Mouse (Mus musculus) adrenal gland, postnatal 4 days (tissue): ENCODE data around the gene Gtpbp3. TPM values are rescaled to one million over a fixed set of nuclear protein-coding genes. Genes with fewer than 3 reads are reported as not detected.

ENCODE experiments used
- DNase-seq, 2 experiments: peaks; one replicate each; pipeline ENCODE4 v3.0.0; 2021 to 2022; ENCODE audit warnings: low spot score in 2 of 2, mixed read lengths in 2 of 2
- long read RNA-seq, 2 experiments: library from polyadenylated mRNA; stranded (forward); transcript quantifications; one replicate each; pipeline ENCODE4 v2.0.0; 2021
- total RNA-seq, 2 experiments: library from RNA; stranded (reverse); gene quantifications; 2 replicates each; pipeline ENCODE4 v1.2.3; 2021

Gtpbp3 gene
- total RNA-seq, result 10 to 100 TPM; 30.6 to 32.0 TPM
- long read RNA-seq, experiment 1, transcript Gtpbp3-201 (9 exons, 2,800 nt), result major isoform, 7 of 22 reads
- long read RNA-seq, experiment 1, partial matches to known transcripts, result 5 of 22 reads
- long read RNA-seq, experiment 1, other reads (novel, unspliced or antisense), result 8 of 22 reads
- long read RNA-seq, experiment 2, transcript Gtpbp3-201 (9 exons, 2,800 nt), result major isoform, 13 of 38 reads
- long read RNA-seq, experiment 2, transcript Gtpbp3-204 (9 exons, 2,392 nt), result minor isoform, 6 of 38 reads
- long read RNA-seq, experiment 2, partial matches to known transcripts, result 3 of 38 reads
- long read RNA-seq, experiment 2, other reads (novel, unspliced or antisense), result 14 of 38 reads

GRCm38 (mm10) chr8:71487691-71488445, at the start of gene Gtpbp3:
Gene Gtpbp3, plus strand, starts transcription at chr8:71488103.
- peak; percentile 49 to 71 for DNase-seq

DNA sequence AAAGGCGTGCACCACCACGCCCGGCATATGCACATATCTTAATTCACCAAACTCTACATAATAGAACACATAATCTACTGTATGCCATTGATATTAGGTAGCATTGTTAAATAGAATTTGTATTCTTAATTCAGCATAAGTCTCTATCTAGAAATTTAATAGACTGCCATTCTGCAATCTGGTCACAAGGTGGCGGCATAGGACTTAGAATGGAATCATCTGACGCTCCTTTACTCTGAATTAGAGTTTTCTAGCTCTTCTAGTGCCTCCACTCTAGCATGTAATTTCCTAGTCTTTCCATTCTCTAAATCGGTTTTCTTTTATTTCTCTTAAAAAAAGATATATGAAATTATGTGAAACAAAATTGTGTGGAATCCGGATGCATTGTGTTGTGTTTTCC, 46.5 kb upstream of the Gtpbp3 start:
- no peak for DNase-seq

- DNase-seq, result no peak
These were observed 42.8 kb upstream of the Gtpbp3 start for GRCm38 (mm10) chr8:71445096-71445495.

DNA sequence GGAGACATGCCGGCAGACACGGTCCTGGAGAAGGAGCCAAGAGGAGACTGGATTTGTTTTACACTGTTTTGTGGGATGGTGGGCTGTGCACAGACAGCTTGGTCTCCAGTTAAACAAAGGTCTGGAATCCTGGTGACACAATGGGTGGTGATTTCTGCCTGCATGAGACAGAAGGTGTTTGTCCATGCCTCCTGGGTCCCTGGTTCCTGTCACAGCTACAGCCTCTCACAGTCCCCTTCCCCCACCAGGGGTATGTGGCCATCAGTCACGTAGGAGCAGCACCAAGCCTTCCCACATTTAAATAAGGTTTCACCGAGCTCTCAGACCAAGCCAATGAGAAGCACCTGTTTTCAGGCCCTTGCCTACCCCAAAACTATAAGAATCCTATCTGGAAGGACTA, 36.6 kb upstream of the Gtpbp3 start:
- no peak for DNase-seq

GRCm38 (mm10) chr8:71451777-71452176, 36.1 kb upstream of the Gtpbp3 start:
- DNase-seq, result no peak

- DNase-seq, result no peak
These were observed 35.2 kb upstream of the Gtpbp3 start for GRCm38 (mm10) chr8:71452669-71453068.

DNA sequence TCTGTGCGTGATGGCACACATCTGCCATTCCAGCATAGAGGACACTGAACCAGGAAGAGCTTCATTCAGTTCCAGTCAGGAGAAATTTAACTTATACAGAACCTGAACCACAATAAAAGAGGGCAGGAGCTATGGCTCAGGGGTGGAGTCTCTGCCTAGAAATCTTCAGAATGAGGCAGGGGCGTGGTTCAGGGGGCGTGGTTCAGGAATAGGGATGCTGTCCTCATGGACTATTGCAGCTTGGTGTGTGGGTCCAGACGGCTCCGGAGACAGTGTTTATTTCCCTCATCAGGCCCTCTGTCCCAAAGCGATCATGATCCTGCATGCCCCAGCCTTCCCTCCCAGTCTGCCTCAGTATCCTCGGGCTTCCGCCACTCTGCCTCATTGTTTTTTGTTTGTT, 33.2 kb upstream of the Gtpbp3 start:
- DNase-seq, result no peak

GRCm38 (mm10) chr8:71456906-71457305, 31.0 kb upstream of the Gtpbp3 start:
- DNase-seq, result no peak

DNA sequence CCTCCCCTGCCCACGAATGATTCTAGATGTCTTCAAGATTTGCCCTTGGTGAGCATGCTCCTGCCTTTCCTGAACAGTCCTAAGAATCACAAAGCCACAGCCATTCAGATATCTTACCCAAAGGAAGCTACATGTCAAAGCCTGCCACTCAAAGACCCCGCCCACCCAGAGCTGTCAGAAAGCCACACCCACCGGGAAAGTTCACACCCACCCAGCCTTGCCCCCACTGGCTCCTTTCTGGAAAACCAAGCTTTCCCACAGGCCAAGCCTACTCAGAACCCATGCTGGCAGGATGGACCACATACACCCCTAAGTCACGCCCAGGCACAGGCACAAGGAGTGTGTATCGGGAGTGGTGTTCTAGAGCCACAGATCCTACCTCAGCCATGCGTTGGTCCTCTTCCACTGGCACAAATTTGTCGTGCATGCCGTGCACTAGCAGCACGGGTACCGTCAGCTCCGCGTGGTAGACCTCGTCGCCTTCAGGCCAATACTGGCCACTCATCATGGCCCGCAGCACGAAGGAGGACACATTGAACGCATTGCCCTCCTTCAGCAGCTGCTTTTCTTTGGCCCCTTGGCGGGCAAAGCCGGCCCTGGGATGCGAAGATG, 30.1 kb upstream of the Gtpbp3 start:
- DNase-seq, result no peak

DNA sequence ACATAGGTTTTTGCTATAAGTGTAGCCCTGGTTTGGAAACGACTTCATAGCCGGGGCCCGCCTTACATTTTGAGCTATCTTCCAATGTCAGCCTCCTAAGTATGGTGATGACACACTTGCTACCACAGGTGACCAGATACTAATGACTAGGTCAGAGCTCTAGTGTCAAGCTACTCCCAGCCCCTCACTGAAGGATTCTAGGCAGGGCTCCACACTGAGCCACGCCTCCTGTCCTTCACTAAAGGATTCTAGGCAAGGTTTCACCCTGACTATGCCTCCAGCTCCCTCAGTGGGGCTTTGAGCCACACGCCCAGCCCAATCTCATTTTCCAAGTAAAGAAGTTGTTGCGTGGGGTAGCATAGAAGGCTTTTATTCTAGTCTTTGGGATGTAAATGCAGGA, 27.2 kb upstream of the Gtpbp3 start:
- DNase-seq, result no peak

- DNase-seq, result no peak
These were observed 26.6 kb upstream of the Gtpbp3 start for GRCm38 (mm10) chr8:71461152-71461840.

GRCm38 (mm10) chr8:71462191-71462590, 25.7 kb upstream of the Gtpbp3 start:
- DNase-seq, result no peak

GRCm38 (mm10) chr8:71462786-71463185, 25.1 kb upstream of the Gtpbp3 start:
- no peak for DNase-seq

DNA sequence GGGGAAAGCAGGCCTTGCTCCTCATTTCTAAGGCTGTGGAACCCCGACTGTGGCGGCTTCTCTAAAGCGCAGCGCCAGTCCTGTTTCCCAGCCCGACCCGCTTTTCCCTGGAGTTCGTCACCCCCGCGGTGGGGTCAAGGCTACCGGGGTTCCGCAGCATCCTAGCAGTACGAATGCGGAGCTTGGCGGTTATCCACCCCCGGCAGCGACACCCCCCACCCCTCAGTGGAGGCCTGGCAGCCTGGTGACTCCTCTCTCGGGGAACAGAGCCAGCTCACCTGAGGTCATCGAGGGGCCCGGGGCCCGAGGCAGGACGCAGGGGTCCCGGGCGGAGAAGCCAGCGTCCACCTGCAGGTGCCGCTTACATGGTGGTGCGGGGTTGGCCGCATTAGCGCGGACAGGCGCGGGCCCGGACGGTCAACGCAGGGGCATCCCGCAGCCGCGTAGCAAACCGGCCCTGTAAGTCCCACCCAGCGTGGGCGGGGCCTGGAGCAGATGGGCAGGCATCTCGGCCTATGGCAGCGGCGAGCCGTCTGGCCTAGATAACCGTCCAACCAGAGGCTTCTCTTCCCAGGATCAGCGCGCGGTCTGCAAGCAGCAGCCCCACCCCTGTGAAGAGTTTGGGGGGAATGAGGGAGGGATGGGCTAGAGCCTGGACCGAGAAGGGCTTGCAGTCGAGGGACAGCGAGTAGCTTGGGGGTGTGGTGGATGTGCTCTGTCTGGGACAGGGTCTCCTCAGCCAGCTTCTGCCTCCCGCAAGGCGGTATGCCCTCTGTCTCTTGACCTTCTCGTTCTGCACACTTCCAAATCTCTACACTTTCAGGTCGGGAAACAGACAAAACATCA, 24.5 kb upstream of the Gtpbp3 start, which contains the start of gene Abhd8:
TSS of gene Abhd8 (minus strand) at position 468 of the 846 bp plus-strand sequence.
- peak; percentile 96 to 97 for DNase-seq

GRCm38 (mm10) chr8:71464513-71465500, 23.1 kb upstream of the Gtpbp3 start, which contains the start of gene Mrpl34:
Gene Mrpl34, plus strand, starts transcription at chr8:71464959.
- DNase-seq, result peak; percentile 89 to 96

DNA sequence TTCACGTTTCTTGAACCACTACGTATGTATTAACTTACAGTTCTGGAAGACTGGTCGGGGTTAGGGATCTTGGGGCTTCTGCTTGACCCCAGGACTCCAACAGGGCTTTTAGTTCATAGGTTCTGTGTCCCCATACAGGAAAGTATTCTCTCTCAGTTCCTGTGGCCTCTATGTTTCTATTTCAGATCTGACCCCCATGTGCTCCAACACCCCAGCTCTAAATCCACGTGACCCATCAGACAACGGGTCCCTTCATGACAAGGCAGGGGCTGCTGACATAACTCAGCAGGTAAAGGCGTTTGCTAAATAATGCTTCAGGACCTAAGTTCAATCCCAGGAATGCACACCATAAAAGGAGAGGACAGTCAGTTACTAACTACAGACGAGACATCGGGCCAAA, 22.2 kb upstream of the Gtpbp3 start:
- DNase-seq, result no peak

DNA sequence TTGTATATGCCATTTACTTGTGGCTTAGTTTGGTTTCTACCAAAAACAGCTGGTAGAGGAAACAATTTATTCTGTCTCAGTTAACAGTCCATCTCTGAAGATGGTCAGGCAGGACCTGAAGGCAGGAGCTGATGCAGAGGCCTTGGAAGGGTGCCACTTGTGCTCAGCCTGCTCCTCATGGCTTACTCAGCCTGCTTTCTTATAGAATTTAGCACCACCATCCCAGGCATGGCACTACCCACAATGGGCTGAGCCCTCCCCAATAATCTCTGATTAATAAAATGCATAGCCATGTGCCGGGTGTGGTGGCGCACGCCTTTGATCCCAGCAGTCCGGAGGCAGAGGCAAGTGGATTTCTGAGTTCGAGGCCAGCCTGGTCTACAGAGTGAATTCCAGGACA, 21.7 kb upstream of the Gtpbp3 start:
- no peak for DNase-seq

DNA sequence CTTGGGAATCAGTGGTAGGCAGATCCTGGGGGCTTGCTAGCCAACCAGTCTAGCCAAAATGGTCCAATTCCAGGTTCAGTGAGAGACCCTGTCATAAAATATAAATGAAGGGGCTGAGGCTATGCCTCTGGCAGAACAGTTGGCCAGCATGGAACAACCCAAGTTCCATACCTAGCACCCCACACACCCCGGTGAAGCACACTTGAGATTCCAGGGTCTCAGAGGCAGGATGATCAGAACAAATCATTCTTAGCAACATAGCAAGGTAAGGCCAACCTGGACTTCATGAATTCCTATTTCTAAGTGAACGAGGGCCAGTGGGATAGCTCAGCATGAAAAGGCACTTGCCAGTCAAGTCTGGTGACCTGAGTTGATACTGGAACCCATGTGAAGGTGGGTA, 20.7 kb upstream of the Gtpbp3 start:
- no peak for DNase-seq

- no peak for DNase-seq
These were observed 19.9 kb upstream of the Gtpbp3 start for GRCm38 (mm10) chr8:71468001-71468400.
